Mouse (Mus musculus) embryonic facial prominence, embryonic 12.5 days (tissue): ENCODE data around the gene Aldh3a1. TPM values are rescaled to one million over a fixed set of nuclear protein-coding genes. Genes with fewer than 3 reads are reported as not detected.
"Not testable (repeated sequence)": the region's sequence is repeated elsewhere in the genome, so short reads cannot be mapped to it uniquely, and the experiment has no call there.

ENCODE experiments used
- ATAC-seq: fragments of 200-750 bp; cut with Nextera tagmentation; 2 replicates; pipeline ENCODE4 v1.8.0; 2017; ENCODE audit not compliant: insufficient number of reproducible peaks, insufficient read depth, low FRiP score, low TSS enrichment
- H3K27ac ChIP-seq: fragments of 300-500 bp; sonication (generic); 2 replicates; pipeline ENCODE4 v1.5.1; 2016; ENCODE audit warnings: mild to moderate bottlenecking
- H3K27me3 ChIP-seq: fragments of 300-500 bp; sonication (generic); 2 replicates; pipeline ENCODE4 v1.6.1; 2016; ENCODE audit warnings: mild to moderate bottlenecking, moderate library complexity
- H3K36me3 ChIP-seq: fragments of 300-500 bp; sonication (generic); 2 replicates; pipeline ENCODE4 v1.6.1; 2016; ENCODE audit warnings: mild to moderate bottlenecking
- H3K4me1 ChIP-seq: fragments of 300-500 bp; sonication (generic); 2 replicates; pipeline ENCODE4 v1.6.1; 2016
- H3K4me2 ChIP-seq: fragments of 300-500 bp; sonication (generic); replicated peaks from 2 replicates; pipeline ENCODE4 v1.6.1; 2016; ENCODE audit warnings: mild to moderate bottlenecking, moderate library complexity
- H3K4me3 ChIP-seq: fragments of 300-500 bp; sonication (generic); 2 replicates; pipeline ENCODE4 v1.5.1; 2016; ENCODE audit warnings: mild to moderate bottlenecking
- H3K9ac ChIP-seq: fragments of 300-500 bp; sonication (generic); 2 replicates; pipeline ENCODE4 v1.6.1; 2016; ENCODE audit warnings: mild to moderate bottlenecking, moderate library complexity
- H3K9me3 ChIP-seq: fragments of 300-500 bp; sonication (generic); 2 replicates; pipeline ENCODE4 v1.6.1; 2016; ENCODE audit warnings: mild to moderate bottlenecking, moderate library complexity
- WGBS: fragments of 180-500 bp; shearing (Covaris S2); methylation state at CpG from one replicate; pipeline ENCODE4 v1.1.7; 2016; 5-methylcytosine and 5-hydroxymethylcytosine counted together
- polyA plus RNA-seq: library from polyadenylated mRNA; unstranded; fragments of >200 nt; fragmentation: Nextera tagmentation; extraction: Ambion mirVana; gene quantifications from 2 replicates; pipeline ENCODE4 v1.2.1, GENCODE M21; 2016

The Aldh3a1 gene
- polyA plus RNA-seq, 1 experiment from 2014 or later = 0.24 TPM

- no peaks in the 10 kb centered on the region for H3K27me3 ChIP-seq
- H3K4me3 ChIP-seq = peak within 1 kb of the TSS; percentile 91
- no peaks in the 10 kb centered on the region for H3K36me3 ChIP-seq
- WGBS = under 1% methylated on average over 68 of the region's 69 CpGs
- H3K9me3 ChIP-seq = no peaks in the 10 kb centered on the region
- peak; percentile 98 for ATAC-seq
- peak within 1 kb of the TSS; percentile 91 for H3K9ac ChIP-seq
- H3K4me2 ChIP-seq = peak within 1 kb of the TSS; percentile 52
- H3K4me1 ChIP-seq = peaks cover 13% of the 10 kb centered on the region
- H3K27ac ChIP-seq = peak within 1 kb of the TSS; percentile 92
These were observed 32.3 kb upstream of the Aldh3a1 start, which contains the start of gene Usp22 for GRCm38 (mm10) chr11:61174821-61175658. Gene Usp22 (minus strand): TSS chr11:61175055.

- Histone ChIP-seq H3K9ac (no peak overlapping the region), H3K9me3 (no peaks in the 10 kb centered on the region), H3K36me3 (no peaks in the 10 kb centered on the region), H3K4me1 (peaks cover 9% of the 10 kb centered on the region), H3K27me3 (no peaks in the 10 kb centered on the region), H3K27ac (0 out of 2 replicates have a peak overlapping the region, but pooled peaks have one; percentile 50), H3K4me3 (no peak overlapping the region), H3K4me2 (peak overlapping the region; percentile 42)
- no peak for ATAC-seq
- WGBS = 68% methylated on average over 5 of the region's 5 CpGs
These were observed 31.6 kb upstream of the Aldh3a1 start for GRCm38 (mm10) chr11:61175778-61176177.

GRCm38 (mm10) chr11:61176321-61176720, 31.0 kb upstream of the Aldh3a1 start:
- Histone ChIP-seq H3K9ac (no peak overlapping the region), H3K4me2 (no peak overlapping the region), H3K27ac (no peak overlapping the region), H3K4me1 (peaks cover 9% of the 10 kb centered on the region), H3K27me3 (no peaks in the 10 kb centered on the region), H3K36me3 (no peaks in the 10 kb centered on the region), H3K4me3 (no peak overlapping the region), H3K9me3 (no peaks in the 10 kb centered on the region)
- WGBS = 97% methylated on average over 1 of the region's 1 CpGs
- ATAC-seq = no peak

GRCm38 (mm10) chr11:61180361-61180760, 27.0 kb upstream of the Aldh3a1 start:
- no peaks in the 10 kb centered on the region for H3K4me1 ChIP-seq
- H3K27me3 ChIP-seq = no peaks in the 10 kb centered on the region
- 71% methylated on average over 3 of the region's 3 CpGs for WGBS
- H3K9me3 ChIP-seq = no peaks in the 10 kb centered on the region
- ATAC-seq = no peak
- no peak overlapping the region for H3K9ac ChIP-seq
- H3K36me3 ChIP-seq = no peaks in the 10 kb centered on the region
- H3K27ac ChIP-seq = no peak overlapping the region
- no peak overlapping the region for H3K4me3 ChIP-seq
- H3K4me2 ChIP-seq = no peak overlapping the region

GRCm38 (mm10) chr11:61181624-61182023, 25.7 kb upstream of the Aldh3a1 start:
- Histone ChIP-seq H3K27ac (no peak overlapping the region), H3K9ac (no peak overlapping the region), H3K4me2 (no peak overlapping the region), H3K4me3 (no peak overlapping the region), H3K36me3 (no peaks in the 10 kb centered on the region), H3K9me3 (no peaks in the 10 kb centered on the region), H3K27me3 (no peaks in the 10 kb centered on the region), H3K4me1 (no peaks in the 10 kb centered on the region)
- no peak for ATAC-seq

GRCm38 (mm10) chr11:61183820-61184219, 23.5 kb upstream of the Aldh3a1 start:
- H3K36me3 ChIP-seq = no peaks in the 10 kb centered on the region
- 76% methylated on average over 1 of the region's 1 CpGs for WGBS
- no peak overlapping the region for H3K9ac ChIP-seq
- ATAC-seq = no peak
- H3K4me3 ChIP-seq = no peak overlapping the region
- no peaks in the 10 kb centered on the region for H3K4me1 ChIP-seq
- no peaks in the 10 kb centered on the region for H3K9me3 ChIP-seq
- H3K27ac ChIP-seq = no peak overlapping the region
- no peaks in the 10 kb centered on the region for H3K27me3 ChIP-seq
- no peak overlapping the region for H3K4me2 ChIP-seq

- no peaks in the 10 kb centered on the region for H3K9me3 ChIP-seq
- 81% methylated on average over 2 of the region's 2 CpGs for WGBS
- H3K36me3 ChIP-seq = no peaks in the 10 kb centered on the region
- H3K9ac ChIP-seq = no peak overlapping the region
- no peak for ATAC-seq
- H3K27me3 ChIP-seq = no peaks in the 10 kb centered on the region
- H3K4me1 ChIP-seq = no peaks in the 10 kb centered on the region
- H3K27ac ChIP-seq = no peak overlapping the region
- no peak overlapping the region for H3K4me3 ChIP-seq
- no peak overlapping the region for H3K4me2 ChIP-seq
These were observed 16.6 kb upstream of the Aldh3a1 start for GRCm38 (mm10) chr11:61190776-61191175.

GRCm38 (mm10) chr11:61192123-61192522, 15.2 kb upstream of the Aldh3a1 start:
- not testable (repeated sequence) for H3K36me3 ChIP-seq, H3K9me3 ChIP-seq, H3K27ac ChIP-seq, H3K4me3 ChIP-seq, H3K9ac ChIP-seq, H3K4me1 ChIP-seq, H3K27me3 ChIP-seq, H3K4me2 ChIP-seq, ATAC-seq
- whole genome bisulfite sequencing = 91% methylated on average over 9 of the region's 10 CpGs

- H3K27me3 ChIP-seq = no peaks in the 10 kb centered on the region
- no peak overlapping the region for H3K9ac ChIP-seq
- H3K9me3 ChIP-seq = no peaks in the 10 kb centered on the region
- H3K4me1 ChIP-seq = no peaks in the 10 kb centered on the region
- no peak for ATAC-seq
- 86% methylated on average over 2 of the region's 2 CpGs for WGBS
- H3K4me2 ChIP-seq = no peak overlapping the region
- no peak overlapping the region for H3K4me3 ChIP-seq
- no peak overlapping the region for H3K27ac ChIP-seq
- no peaks in the 10 kb centered on the region for H3K36me3 ChIP-seq
These were observed 14.6 kb upstream of the Aldh3a1 start for GRCm38 (mm10) chr11:61192779-61193178.

- 11% methylated on average over 9 of the region's 9 CpGs for WGBS
- no peaks in the 10 kb centered on the region for H3K4me1 ChIP-seq
- no peak overlapping the region for H3K4me3 ChIP-seq
- ATAC-seq = no peak
- H3K27ac ChIP-seq = no peak overlapping the region
- no peak overlapping the region for H3K4me2 ChIP-seq
- H3K27me3 ChIP-seq = no peaks in the 10 kb centered on the region
- no peak overlapping the region for H3K9ac ChIP-seq
- no peaks in the 10 kb centered on the region for H3K36me3 ChIP-seq
- no peaks in the 10 kb centered on the region for H3K9me3 ChIP-seq
These were observed 13.9 kb upstream of the Aldh3a1 start for GRCm38 (mm10) chr11:61193392-61193791.

GRCm38 (mm10) chr11:61196616-61197353, 10.6 kb upstream of the Aldh3a1 start:
- H3K9me3 ChIP-seq = no peaks in the 10 kb centered on the region
- no peak for ATAC-seq
- no peaks in the 10 kb centered on the region; the same call in 1 of the 2 replicates for H3K4me1 ChIP-seq
- no peak overlapping the region for H3K4me2 ChIP-seq
- no peak overlapping the region for H3K27ac ChIP-seq
- no peak overlapping the region for H3K4me3 ChIP-seq
- H3K27me3 ChIP-seq = no peaks in the 10 kb centered on the region
- WGBS = 83% methylated on average over 14 of the region's 14 CpGs
- no peaks in the 10 kb centered on the region for H3K36me3 ChIP-seq
- H3K9ac ChIP-seq = no peak overlapping the region

- no peaks in the 10 kb centered on the region; the same call in 1 of the 2 replicates for H3K4me1 ChIP-seq
- no peak overlapping the region for H3K9ac ChIP-seq
- no peak for ATAC-seq
- no peaks in the 10 kb centered on the region for H3K9me3 ChIP-seq
- no peaks in the 10 kb centered on the region for H3K27me3 ChIP-seq
- no peak overlapping the region for H3K4me3 ChIP-seq
- no peak overlapping the region for H3K27ac ChIP-seq
- H3K4me2 ChIP-seq = no peak overlapping the region
- no peaks in the 10 kb centered on the region for H3K36me3 ChIP-seq
These were observed 9.4 kb upstream of the Aldh3a1 start for GRCm38 (mm10) chr11:61197935-61198334.
